Mouse (Mus musculus) C2C12 (cell line): ENCODE results near the gene Kbtbd13. TPM values are rescaled to one million over a fixed set of nuclear protein-coding genes. Genes with fewer than 3 reads are reported as not detected.

Experiments
- H3K27me3 ChIP-seq: one replicate; pipeline ENCODE4 v1.6.1; 2011; ENCODE audit not compliant: control insufficient read depth, insufficient read depth, insufficient read length
- H3K36me3 ChIP-seq: one replicate; pipeline ENCODE4 v1.6.1; 2011; ENCODE audit not compliant: control insufficient read depth, insufficient read depth
- H3K4me3 ChIP-seq: one replicate; pipeline ENCODE4 v1.5.1; 2011; ENCODE audit warnings: mild to moderate bottlenecking, control low read depth; ENCODE audit not compliant: poor library complexity, insufficient read depth, severe bottlenecking
- H3K79me2 ChIP-seq: one replicate; pipeline ENCODE4 v1.6.1; 2011; ENCODE audit not compliant: control insufficient read depth, insufficient read depth
- H3K79me3 ChIP-seq: one replicate; pipeline ENCODE4 v1.6.1; 2011; ENCODE audit warnings: low read depth, control low read depth
- H3ac ChIP-seq: one replicate; pipeline ENCODE3; 2011; ENCODE audit warnings: low read depth; ENCODE audit not compliant: control insufficient read depth, insufficient read length
- CEBPB ChIP-seq: IDR thresholded peaks from one replicate; pipeline ENCODE4 v1.6.1; 2011; ENCODE audit warnings: low read depth, mild to moderate bottlenecking, control low read depth, moderate library complexity
- CTCF ChIP-seq: IDR thresholded peaks from one replicate; pipeline ENCODE4 v1.5.1; 2011; ENCODE audit not compliant: control insufficient read depth, insufficient read depth, insufficient read length
- FOSL1 ChIP-seq: IDR thresholded peaks from one replicate; pipeline ENCODE4 v1.8.0; 2011; ENCODE audit warnings: mild to moderate bottlenecking, low read length; ENCODE audit not compliant: poor library complexity, insufficient read depth, severe bottlenecking
- MYOD1 ChIP-seq: IDR thresholded peaks from one replicate; pipeline ENCODE4 v1.6.1; 2011; ENCODE audit warnings: low read depth; ENCODE audit not compliant: control insufficient read depth, insufficient read length
- MYOG ChIP-seq: IDR thresholded peaks from one replicate; pipeline ENCODE4 v1.6.1; 2011; ENCODE audit not compliant: control insufficient read depth, insufficient read length; ENCODE audit errors: extremely low read depth
- polyA plus RNA-seq: library from polyadenylated mRNA; unstranded; fragments of >200 nt; fragmentation: generic; extraction: Trizol; gene quantifications from one replicate; pipeline ENCODE4 v1.2.1, GENCODE M21; 2012; ENCODE audit warnings: missing spikeins

Gene Kbtbd13
- polyA plus RNA-seq, 1 experiment: not detected

GRCm38 (mm10) chr9:65339146-65339545 is 52.3 kb downstream of the Kbtbd13 start:
- TF ChIP-seq FOSL1 (no peak), MYOG (no peak), CTCF (no peak), MYOD1 (no peak), CEBPB (no peak)
- Histone ChIP-seq H3ac (no peak overlapping the region), H3K4me3 (no peak overlapping the region)

More at GRCm38 (mm10) chr9:65339146-65339545, 52.3 kb downstream of the Kbtbd13 start:
- H3K27me3 ChIP-seq: no peaks in the 10 kb centered on the region
- H3K79me3 ChIP-seq: no peaks in the 10 kb centered on the region
- H3K36me3 ChIP-seq: no peaks in the 10 kb centered on the region
- H3K79me2 ChIP-seq: no peaks in the 10 kb centered on the region

Other genes with a start within 250 kb of the Kbtbd13 start
- gene Parp16, start 196.3 kb downstream of the Kbtbd13 start, polyA plus RNA-seq: 2.1 TPM
- 0.01 TPM for gene Cilp, start 126.5 kb downstream of the Kbtbd13 start, polyA plus RNA-seq
- 9.3 TPM for gene Clpx, start 97.4 kb downstream of the Kbtbd13 start, polyA plus RNA-seq
- 9.7 TPM for gene Pdcd7, start 45.5 kb downstream of the Kbtbd13 start, polyA plus RNA-seq
- gene Ubap1l, start 30.6 kb downstream of the Kbtbd13 start, polyA plus RNA-seq: 0.21 TPM
- 0.05 TPM for gene Rasl12, start 6.9 kb upstream of the Kbtbd13 start, polyA plus RNA-seq
- gene Slc51b, start 31.3 kb upstream of the Kbtbd13 start, polyA plus RNA-seq: not detected
- gene Mtfmt, start 44.1 kb upstream of the Kbtbd13 start, polyA plus RNA-seq: 7.1 TPM
- gene Spg21, start 69.3 kb upstream of the Kbtbd13 start, polyA plus RNA-seq: 44.4 TPM
- not detected for gene Ankdd1a, start 128.5 kb upstream of the Kbtbd13 start, polyA plus RNA-seq
- 23.3 TPM for gene Plekho2, start 188.4 kb upstream of the Kbtbd13 start, polyA plus RNA-seq
- 10.8 TPM for gene Pif1, start 195.5 kb upstream of the Kbtbd13 start, polyA plus RNA-seq
- 41.3 TPM for gene Rbpms2, start 238.0 kb upstream of the Kbtbd13 start, polyA plus RNA-seq